Mouse (Mus musculus) ovary, postnatal 10 days (tissue): ENCODE measurements around the gene Def6.
A peak's percentile ranks its signal among the peaks of the same experiment; 100 is the strongest.

ENCODE experiments used
- DNase-seq: peaks from one replicate; pipeline ENCODE4 v3.0.0; 2022; ENCODE audit warnings: low spot score

The Def6 gene

DNA sequence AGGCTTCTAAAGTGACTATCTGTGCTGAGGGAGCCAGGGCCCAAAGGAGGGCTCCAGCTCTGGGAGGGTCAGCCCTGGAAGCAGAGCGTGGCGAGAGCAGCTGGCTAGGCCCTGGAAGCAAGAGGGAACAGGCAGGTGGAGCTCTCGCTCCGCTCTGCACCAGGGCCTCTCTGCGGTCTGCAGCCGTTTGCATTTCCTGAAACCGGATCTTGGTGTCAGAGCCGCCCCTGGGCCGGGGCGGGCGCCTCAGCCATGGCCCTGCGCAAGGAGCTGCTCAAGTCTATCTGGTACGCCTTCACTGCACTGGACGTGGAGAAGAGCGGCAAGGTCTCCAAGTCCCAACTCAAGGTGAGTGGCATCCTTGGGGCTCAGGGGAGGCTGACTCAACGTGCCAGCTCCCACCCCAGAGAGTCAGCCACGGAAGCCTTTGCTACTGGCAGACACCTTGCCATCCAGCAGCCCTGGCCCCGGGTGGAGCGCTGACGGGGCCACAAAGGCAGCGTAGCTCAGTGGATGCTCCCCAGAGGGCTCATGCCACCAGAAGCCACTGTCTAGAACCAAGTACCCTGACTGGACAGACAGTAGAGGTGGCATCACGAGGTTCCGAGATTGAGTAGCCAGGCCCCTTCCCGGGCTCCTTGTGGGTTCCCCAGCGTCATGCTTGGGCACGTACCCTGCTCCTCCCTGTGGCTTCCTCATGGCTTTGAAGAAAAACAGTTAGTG lies at the start of gene Def6:
Def6 (plus strand) TSS at position 188 of the 723 bp plus-strand sequence.
- DNase-seq = peak; percentile 50

DNA sequence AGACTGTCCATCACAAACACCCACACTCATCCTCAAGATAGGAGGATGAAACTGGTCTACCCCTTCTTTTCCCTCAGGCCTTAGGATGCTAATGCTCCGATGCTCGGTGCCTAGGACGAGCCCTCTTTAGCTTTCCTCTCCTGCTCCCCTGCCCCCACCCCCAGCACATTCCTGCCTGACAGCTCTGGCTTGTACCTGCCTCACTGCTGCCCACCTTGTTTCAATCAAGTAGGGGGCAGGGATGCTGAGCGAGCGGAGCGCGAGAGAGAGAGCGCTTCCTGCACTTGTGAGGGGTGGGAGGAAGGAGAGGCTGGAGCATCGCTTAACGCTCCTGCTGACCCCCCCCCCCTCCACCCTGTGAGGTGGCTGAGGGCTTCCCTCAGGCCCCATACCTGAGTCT lies 47.2 kb upstream of the Def6 start:
- no peak for DNase-seq

DNA sequence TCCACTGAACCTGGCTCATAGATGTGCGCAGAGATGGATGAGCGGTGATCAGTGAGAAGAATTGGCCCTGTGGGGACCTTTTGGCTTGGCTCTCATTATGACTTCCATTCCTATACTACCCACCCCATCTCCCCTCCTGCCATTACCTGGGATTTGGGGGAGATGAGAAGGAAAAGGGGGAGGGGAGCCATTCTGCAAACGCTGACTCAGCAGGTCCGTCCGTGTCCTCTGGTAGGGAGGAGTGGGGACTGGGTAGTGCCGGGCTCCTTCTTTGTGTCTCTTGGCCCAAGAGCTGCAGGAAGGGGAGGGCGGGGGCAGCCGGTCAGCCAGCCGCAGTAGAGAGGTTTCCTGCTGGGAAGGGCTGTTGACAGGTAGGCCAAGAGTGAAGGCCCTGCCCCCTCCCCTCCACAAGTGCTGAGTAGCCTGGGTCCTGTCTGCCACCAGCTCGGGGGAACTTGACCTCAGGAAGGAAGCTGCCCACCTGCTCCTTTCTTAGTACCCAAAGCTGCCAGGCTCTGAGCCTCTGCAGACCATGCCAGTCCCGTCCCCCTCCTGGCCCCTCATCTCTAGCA lies 46.2 kb upstream of the Def6 start:
- DNase-seq = no peak

DNA sequence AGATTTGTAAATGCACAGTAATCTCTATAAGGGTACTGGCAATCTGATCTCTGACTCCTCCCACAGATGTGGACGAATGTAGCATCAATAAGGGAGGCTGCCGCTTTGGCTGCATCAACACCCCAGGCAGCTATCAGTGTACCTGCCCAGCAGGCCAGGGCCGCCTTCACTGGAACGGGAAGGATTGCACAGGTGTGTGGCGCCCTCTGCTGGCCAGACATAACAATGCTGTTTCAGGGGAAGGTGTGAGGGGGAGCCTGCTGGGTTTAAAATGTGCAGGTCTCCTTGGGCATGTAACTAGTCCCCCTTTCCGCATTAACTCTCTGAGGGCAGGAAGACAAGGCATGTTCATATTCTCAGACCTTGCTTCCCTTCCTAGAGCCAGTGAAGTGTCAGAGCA lies 43.9 kb upstream of the Def6 start:
- peak; percentile 67 for DNase-seq

DNA sequence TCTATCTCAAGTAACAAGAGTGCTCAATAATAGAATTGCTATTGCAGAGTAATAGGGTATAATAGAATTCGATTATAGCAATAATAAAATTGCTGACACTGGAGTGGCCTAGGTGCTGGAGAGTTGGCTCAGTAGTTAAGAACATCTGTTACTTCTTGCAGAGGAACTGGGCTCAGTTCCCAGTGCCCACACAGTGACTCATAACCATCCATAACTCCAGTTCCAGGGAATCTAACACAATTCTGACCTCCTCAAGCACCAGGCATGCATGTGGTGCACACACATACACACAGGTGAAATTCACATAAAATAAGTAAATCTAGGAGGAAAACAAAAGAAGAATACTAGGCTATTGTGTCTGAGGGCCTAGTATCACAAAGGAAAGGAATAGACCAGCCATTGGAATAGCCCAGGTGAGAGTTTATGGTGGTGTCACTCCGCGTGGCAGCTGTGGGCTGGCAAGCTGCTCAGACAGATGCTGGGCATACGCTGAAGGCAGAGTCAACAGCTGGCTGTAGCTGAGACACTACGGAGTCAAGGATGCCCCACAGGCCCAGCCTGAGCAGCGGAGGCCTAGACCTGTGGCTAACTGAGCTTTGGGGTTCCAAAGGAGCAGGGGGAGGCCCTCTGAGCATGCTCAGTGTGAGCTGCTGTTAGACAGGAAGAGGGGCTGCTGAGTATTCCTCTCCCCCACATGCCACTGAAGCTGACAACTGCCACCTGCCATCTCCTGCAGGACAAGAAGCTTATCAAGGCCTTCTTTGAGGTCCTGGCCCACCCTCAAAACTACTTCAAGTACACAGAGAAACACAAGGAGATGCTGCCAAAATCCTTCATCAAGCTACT lies 36.9 kb upstream of the Def6 start:
- DNase-seq = no peak

DNA sequence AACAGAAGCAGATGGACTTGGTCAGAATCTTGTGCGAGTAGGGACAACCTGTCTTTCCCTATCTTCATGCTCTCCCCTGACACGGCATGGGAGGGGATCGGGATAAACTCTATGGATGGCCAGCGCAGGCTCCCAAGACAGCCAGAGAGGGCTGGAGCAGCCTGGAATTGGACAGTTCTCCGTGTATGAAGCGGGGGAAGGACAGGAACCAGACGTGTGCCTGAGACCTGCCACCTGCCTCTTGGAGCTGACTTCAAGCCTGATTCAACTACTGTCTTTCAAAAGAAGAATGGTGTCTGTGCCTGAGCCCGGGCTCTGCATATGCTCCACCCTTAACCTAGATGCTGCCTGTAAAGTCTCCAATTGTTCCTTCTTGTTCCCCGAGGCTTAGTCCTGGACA lies 34.9 kb upstream of the Def6 start:
- no peak for DNase-seq

DNA sequence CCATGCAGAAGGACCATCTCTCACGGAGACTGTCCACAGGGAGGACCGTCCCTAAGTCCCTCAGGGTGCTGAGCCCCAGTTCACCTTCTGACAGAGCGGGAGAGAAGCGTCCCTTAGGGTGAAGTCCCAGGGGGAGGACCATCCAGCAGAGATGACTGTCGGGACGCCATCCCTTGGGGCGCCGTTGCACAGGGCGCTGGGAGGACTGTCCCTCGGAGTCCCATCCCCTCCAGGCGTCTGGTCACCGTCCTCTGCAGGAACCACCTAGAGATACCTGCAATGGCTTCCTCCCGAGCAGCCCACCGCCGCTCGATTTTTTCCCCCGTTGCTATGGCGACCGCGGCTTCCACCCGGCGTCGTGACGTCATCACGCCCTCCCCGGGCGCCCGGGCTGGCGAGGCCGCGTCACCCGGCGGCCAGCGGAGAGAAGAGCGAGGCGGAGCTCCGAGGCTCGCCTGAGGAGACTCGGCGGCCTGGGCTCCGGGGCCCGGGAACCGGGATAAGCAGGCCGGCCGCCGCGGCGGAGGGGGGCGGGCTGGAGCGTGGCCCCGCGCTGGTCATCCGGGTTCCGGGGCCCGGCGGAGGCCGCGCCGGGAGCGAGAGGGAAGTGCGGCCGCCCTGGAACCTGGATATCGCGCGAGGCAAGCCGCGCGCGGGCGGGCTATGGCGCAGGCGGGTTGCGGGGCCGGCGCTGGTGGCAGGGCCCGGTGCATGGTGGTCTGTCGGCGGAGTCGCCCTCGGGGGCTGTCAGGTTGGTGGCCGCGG lies 30.6 kb upstream of the Def6 start, which contains the start of gene Zfp523:
Zfp523 (plus strand) TSS at position 355 of the 765 bp plus-strand sequence.
- DNase-seq = peak; percentile 82

DNA sequence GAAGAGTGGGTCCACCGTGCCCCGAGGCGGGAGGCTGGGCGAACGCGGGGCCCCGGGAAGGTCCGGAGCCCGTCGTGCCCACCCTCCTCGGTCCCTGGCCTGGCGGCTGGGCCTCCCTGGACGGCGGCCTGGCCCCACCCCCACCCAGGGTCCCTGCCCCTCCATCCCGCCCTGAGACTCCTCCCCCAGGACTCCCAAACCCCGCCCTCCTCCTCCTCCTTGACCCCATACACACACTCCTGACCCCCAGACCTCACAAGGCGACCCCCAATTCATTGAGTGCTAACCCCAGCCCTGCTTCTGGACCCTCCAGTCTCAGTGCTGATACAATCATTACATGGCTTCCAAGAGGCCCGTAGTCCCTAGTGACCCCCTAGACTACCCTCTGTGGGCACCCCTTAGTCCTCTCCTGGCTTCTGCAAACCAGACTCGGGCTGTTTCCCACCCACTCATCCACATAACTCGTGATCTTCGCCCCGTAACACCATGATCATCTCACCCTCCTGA lies 30.0 kb upstream of the Def6 start:
- no peak for DNase-seq

DNA sequence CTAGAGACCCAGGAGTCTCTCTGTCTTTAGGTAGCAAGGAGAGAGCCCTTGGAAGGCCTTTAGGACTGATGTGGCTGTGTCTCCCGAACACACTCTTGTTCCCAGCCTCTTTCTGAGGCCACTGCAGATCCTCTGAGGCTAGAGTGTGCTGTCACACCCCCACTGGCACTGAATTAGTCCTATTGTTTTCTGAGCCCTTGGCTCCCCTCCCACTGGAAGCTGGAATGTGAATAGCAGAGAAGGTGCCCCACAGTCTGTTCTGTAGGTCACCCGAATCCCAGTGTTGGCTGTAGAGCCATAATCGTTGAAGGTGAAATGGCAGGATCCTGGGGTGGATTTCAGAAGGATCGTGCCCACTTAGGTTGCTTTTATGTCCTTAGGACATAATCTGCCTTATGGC lies 27.2 kb upstream of the Def6 start:
- DNase-seq = no peak

DNA sequence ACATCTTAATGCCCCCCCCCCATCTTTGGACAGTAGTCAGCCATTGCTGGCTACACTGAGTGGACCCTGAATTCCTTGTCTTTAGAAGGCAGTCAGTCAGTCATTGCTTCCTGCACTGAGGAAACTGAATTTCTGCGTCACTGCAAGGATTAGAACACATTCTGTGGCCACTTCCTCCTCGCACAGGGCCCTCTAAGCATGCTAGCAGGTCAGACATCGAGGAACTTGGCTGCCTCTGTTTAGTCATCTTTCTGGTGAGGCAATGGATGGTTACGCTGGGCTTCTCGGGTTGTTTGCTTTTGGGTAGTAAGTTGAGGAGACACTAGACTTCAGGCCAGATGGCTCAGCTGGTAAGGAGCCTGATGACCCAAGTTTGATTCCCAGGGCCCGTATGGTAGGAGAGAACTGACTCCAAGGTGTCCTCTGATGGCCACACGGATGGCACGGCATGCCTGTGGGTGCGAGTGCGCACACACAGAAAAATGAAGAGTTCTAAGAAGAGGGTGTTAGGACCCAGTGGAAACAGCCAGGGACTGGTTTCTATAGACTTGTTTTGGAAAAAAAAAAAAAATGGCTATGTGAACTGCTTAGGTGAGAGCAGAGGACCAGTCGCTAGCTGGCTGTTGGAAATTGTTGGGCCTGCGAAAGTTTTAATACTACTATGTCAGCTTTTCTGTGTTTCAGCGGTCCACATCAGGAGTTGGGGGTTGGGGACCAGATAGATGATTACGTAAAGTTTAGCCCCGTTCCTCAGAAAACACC lies 26.6 kb upstream of the Def6 start:
- no peak for DNase-seq

DNA sequence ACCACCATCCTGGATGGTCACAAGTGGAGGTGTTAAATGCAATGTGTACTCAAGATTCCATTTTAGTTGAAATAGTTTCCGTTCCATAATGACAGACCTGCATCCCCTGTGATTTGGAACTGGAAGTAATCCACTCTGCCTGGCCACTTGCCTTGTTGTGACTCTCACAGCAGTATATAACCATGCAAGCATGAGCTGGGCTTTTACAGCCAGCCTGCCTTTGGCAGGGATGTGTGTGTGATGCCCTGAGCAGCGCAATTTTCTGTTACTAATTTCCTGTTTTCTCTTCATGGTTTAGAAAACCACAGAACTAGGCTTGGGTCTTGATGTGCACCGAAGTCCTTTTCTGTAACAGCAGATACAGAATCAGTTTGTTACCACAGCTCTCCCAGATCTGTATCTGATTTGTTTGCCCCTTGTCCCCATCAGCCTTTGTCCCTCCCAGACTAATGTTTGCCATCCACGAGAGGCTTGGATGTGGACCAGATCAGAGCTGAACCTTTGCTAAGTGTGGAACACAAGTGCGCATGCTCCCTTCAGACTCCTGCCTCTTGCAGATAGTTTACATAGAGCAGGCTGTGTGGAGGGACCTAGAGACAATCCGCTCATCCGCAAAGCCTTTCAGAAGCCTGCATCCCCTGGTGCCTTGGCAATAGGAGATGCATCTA lies 22.5 kb upstream of the Def6 start:
- no peak for DNase-seq

DNA sequence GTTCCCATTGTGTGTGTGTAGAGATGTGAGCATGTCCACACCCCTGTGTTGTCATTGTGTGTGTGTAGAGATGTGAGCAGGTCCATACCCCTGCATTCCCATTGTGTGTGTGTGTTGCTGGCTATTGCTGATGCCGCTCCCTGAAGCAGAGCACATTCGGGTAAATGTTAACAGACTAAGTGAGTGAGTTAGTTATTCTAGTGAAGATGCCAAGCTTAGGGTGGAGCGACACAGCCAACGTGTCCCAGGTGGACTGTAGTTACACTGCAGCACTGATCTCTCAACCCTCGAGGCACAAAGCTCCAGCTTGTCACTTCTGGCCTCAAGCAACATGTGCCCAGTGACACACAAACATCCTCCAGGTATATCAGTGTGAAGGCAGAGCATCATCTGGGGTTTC lies 19.3 kb upstream of the Def6 start:
- DNase-seq = no peak

DNA sequence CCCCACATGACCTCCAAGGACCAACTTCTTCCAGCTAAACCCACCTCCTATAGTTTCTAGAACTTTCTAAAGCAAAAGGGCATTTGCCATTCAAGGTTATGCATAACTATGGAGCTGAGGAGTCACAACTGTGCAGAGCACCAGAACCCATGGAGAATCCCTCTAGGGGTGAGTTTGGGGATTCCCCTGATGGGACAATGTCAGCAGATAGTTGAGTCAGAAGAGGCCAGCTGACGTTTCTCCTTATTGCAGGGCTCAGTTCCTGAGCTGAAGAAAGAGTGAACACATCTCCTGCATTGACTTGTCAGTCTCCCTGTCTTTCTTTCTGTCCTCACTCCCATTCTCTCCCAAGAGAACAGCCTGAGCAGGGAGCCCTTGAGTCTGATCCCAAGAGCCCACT lies 14.8 kb upstream of the Def6 start:
- no peak for DNase-seq

DNA sequence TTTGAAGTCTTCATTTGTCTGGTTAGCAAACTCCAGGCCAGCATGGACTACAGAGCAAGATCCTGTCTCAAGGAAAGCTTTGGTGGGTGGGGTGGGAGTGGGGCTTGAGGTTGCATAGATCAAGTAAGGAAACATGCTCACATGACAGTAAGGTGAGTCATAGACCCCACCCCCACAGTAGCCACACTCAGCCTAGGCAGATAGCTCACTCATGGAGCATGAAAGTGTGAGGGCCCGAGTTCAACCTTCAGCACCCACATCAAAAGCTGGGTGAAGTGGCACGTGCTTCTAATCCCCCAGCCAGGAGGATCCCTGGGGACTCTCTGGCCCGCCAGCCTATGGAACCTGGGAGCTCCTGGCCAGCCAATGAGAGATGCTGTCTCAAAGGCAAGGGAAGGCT lies 14.0 kb upstream of the Def6 start:
- no peak for DNase-seq

DNA sequence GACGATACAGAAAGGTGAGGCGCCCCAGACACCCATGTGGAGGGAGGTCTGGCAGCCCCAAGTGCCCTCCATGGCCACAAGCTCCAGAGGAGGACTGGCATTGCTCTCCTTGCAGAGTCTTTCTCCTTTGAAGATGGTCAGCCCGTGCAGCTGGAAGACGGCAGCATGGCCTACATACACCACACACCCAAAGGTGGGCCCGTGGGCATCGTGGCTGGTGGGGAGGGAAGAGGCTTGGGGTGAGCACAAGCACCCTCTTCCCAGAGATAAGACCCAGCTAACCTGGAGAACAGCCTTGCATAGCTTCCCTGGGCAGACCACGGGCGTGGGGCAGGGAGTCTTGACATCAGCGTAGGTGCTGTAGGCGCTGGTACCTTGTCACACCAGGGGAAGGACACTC lies 12.5 kb upstream of the Def6 start:
- DNase-seq = no peak

DNA sequence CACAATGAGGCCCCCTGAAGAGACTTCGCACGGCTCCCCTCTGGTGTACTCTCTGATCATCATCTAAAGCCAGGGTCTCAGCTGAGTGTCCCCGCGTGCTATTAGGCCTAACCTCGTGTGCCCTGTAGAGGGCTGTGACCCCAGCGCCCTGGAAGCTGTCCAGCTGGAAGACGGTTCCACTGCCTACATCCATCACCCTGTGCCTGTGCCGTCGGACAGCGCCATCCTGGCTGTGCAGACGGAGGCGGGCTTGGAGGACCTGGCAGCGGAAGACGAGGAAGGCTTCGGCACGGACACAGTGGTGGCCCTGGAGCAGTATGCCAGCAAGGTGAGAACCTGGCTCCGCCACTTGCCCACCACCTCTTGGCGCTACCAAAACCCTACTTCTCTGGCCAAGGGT lies 9.9 kb upstream of the Def6 start:
- no peak for DNase-seq

DNA sequence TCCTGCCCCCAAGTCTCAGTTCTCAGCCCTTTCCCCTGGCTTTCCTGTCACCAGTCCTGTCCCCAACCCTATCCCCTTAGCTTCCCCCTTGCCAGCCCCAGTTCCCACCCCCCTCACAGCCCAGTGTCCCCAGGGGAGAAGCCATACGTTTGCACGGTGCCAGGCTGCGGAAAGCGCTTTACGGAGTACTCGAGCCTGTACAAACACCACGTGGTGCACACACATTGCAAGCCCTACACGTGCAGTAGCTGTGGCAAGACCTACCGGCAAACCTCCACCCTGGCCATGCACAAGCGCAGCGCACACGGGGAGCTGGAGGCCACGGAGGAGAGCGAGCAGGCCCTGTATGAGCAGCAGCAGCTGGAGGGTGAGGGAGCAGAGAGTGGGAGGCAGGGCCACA lies 5.6 kb upstream of the Def6 start:
- DNase-seq = no peak

DNA sequence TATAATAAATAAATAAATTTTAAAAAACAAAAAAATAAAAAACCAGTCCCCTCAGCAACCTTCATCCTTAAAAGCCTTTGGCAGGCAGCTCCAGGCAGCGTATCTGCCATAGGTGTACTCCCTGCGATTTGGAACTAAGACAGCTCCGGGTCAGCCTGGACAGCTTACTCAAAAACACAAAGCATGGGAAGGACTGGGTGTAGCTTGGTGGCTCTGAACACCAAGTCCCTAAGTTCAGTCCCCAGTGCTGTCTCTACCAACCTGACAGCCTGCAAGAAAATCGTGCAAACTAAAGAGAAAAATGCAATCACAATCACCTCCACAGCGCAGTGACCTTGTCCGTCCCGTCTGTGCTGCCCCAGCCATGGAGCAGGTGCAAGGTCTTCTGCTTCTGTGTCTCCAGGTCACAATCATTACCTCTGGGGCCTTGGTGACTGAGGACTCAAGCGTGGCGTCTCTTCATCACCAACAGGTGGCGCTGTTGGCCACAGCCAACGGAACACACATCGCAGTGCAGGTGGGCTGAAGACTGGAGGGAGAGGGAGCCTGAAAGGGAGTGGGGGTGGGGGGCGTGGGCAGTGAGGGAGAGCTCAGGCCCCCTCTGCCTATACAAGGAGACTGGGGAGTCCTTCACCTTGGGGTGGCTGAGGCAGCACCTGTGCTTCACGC lies 3.4 kb upstream of the Def6 start:
- peak; percentile 19 for DNase-seq

DNA sequence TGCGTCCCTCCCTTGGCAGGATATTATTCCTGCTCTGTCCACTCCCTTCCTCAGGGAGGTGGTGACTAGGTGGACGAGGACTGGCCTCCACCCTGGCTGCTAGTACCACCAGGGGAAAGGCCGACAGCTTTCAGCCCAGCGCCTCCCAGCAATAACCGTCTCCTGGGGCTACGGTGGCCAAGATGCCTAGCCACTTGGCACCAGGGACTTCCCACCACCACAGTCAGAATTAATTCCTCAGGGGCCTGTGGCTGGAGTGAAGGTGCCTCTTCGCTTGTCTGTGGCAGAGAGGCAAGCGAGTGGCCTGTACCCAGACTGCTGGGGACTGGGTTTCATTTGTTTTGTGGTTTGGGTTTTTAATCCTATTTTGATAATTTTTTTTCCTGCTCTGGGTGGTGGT lies 2.1 kb upstream of the Def6 start:
- DNase-seq = no peak

DNA sequence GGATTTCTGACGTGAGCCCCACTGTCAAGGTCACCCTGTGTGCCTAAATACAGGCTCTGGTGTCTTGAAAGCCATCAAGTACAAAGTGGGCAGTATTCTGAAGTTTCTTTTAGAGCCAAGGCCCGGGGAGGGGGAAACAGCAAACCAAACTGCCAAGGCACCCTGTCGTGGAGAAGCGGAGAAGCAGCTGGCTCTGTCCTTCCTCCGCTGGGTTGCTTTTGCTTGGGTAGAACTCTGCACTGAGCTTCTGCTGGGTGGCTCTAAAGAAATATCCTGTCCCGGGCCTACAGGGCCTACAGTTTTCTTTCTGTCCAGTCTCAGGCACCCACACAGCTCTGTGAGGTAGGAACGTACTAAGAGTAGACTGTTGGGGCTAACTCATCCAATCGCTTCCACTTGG lies 486 bp upstream of the Def6 start:
- DNase-seq = no peak

DNA sequence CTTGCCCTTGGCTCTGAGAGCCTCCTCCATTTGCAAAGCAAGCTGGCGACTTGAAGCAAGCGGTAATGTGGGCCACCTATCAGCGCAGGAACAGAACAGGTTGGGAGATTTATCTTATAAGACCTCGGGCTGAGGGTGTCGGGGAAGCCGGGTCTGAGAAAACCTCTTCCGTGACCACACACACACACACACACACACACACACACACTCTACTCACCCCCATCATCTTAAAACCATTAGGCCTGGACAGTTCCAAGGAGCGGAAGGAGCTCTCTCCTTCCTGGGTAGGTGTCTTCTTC lies 685 bp downstream of the Def6 start:
- DNase-seq = no peak
